Mouse (Mus musculus) limb, embryonic 14.5 days (tissue): ENCODE measurements around the gene Dlk1. TPM values are rescaled to one million over a fixed set of nuclear protein-coding genes. Genes with fewer than 3 reads are reported as not detected.

ENCODE experiments used
- ATAC-seq: fragments of 200-750 bp; cut with Nextera tagmentation; 2 replicates; pipeline ENCODE4 v1.8.0; 2017; ENCODE audit warnings: low read depth, moderate number of reproducible peaks, moderate TSS enrichment; ENCODE audit not compliant: low FRiP score
- DNase-seq: peaks from one replicate; pipeline ENCODE4 v3.0.0-alpha.2; 2015; ENCODE audit warnings: low spot score
- H3K27ac ChIP-seq: fragments of 300-500 bp; sonication (generic); replicated peaks from 2 replicates; pipeline ENCODE4 v1.5.1; 2014; ENCODE audit warnings: low read depth, mild to moderate bottlenecking, low read length, moderate library complexity, mixed read lengths
- H3K27me3 ChIP-seq: fragments of 300-500 bp; sonication (generic); 2 replicates; pipeline ENCODE4 v1.6.1; 2014; ENCODE audit warnings: low read length, mixed read lengths; ENCODE audit not compliant: control insufficient read depth, insufficient read depth
- H3K36me3 ChIP-seq: fragments of 300-500 bp; sonication (generic); 2 replicates; pipeline ENCODE4 v1.6.1; 2014; ENCODE audit warnings: mild to moderate bottlenecking, low read length, moderate library complexity, mixed read lengths; ENCODE audit not compliant: control insufficient read depth, insufficient read depth
- H3K4me1 ChIP-seq: fragments of 300-500 bp; sonication (generic); 2 replicates; pipeline ENCODE4 v1.6.1; 2014; ENCODE audit warnings: antibody characterized with exemption, low read length, mixed read lengths; ENCODE audit not compliant: control insufficient read depth, insufficient read depth
- H3K4me2 ChIP-seq: fragments of 300-500 bp; sonication (generic); replicated peaks from 2 replicates; pipeline ENCODE4 v1.6.1; 2014; ENCODE audit warnings: low read depth, mild to moderate bottlenecking, low read length, moderate library complexity; ENCODE audit not compliant: severe bottlenecking
- H3K4me3 ChIP-seq: fragments of 300-500 bp; sonication (generic); replicated peaks from 2 replicates; pipeline ENCODE4 v1.5.1; 2014; ENCODE audit warnings: low read length
- H3K9ac ChIP-seq: fragments of 300-500 bp; sonication (generic); 2 replicates; pipeline ENCODE4 v1.6.1; 2014; ENCODE audit warnings: mild to moderate bottlenecking, low read depth, low read length, moderate library complexity; ENCODE audit not compliant: severe bottlenecking
- H3K9me3 ChIP-seq: fragments of 300-500 bp; sonication (generic); 2 replicates; pipeline ENCODE4 v1.6.1; 2016; ENCODE audit warnings: low read length; ENCODE audit not compliant: control insufficient read depth
- POLR2A ChIP-seq: fragments of 200-500 bp; IDR thresholded peaks from 2 replicates; pipeline ENCODE4 v1.8.0; 2012; ENCODE audit warnings: inconsistent platforms, mild to moderate bottlenecking, moderate library complexity, borderline replicate concordance; ENCODE audit not compliant: insufficient read depth, insufficient read length; ENCODE audit errors: extremely low read depth
- WGBS: fragments of 180-500 bp; shearing (Covaris S2); extraction: QIAGEN DNeasy Blood & Tissue Kit; methylation state at CpG from one replicate; pipeline ENCODE4 v1.1.7; 2014; 5-methylcytosine and 5-hydroxymethylcytosine counted together
- polyA plus RNA-seq, 2 experiments: library from polyadenylated mRNA; depleted of rRNA in 1 of 2; stranded (reverse) in 1 of 2; unstranded in 1 of 2; fragments of >200 nt; fragmentation: Nextera tagmentation in 1 of 2; extraction: Ambion mirVana in 1 of 2; gene quantifications; 2 replicates each; pipeline versions ENCODE4 v1.2.1 to v1.2.3; 2012 to 2014

The Dlk1 gene
- polyA plus RNA-seq, 2 experiments = 640 to 2,661 TPM

DNA sequence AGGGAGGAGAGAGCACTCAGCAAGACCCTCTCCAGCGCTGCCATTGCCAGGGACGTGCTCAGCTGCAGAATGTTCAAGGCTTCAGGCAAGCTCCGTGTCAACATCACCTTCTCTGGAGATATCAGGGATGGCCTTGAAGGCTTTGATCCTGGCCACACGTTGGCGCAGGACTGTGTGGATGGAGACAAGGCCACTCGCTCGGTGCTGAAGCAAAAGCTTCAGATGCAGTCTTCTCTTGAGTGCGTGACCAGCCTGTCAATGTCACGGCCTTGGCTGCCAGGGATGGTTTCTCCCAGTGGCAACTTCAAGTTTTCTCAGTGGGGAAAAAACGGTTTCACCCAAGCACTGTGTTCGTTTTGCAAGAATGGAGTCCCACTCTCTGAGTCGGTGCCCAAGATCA is 26.6 kb upstream of the Dlk1 start:
- WGBS = 86% methylated on average over 12 of the region's 12 CpGs
- H3K4me1 ChIP-seq = peaks cover 12% of the 10 kb centered on the region

GRCm38 (mm10) chr12:109432475-109433130 is 20.0 kb upstream of the Dlk1 start:
- peaks cover 33% of the 10 kb centered on the region for H3K4me1 ChIP-seq
- DNase-seq = peak; percentile 72
- H3K27ac ChIP-seq = peak overlapping the region; percentile 82
- H3K27me3 ChIP-seq = no peaks in the 10 kb centered on the region
- H3K9me3 ChIP-seq = no peaks in the 10 kb centered on the region
- H3K9ac ChIP-seq = no peak overlapping the region
- peak; percentile 58 for ATAC-seq
- 54% methylated on average over 6 of the region's 6 CpGs for WGBS
- no peak overlapping the region for H3K4me3 ChIP-seq
- no peak overlapping the region for H3K4me2 ChIP-seq
- H3K36me3 ChIP-seq = no peaks in the 10 kb centered on the region
- TF ChIP-seq POLR2A = no peak

More for the DNA sequence above, 26.6 kb upstream of the Dlk1 start:
- Histone ChIP-seq H3K9ac (no peak overlapping the region), H3K9me3 (no peaks in the 10 kb centered on the region), H3K27ac (no peak overlapping the region), H3K36me3 (no peaks in the 10 kb centered on the region), H3K27me3 (no peaks in the 10 kb centered on the region), H3K4me3 (no peak overlapping the region), H3K4me2 (no peak overlapping the region)
- DNase-seq (no peak), ATAC-seq (no peak)
- TF ChIP-seq POLR2A = no peak

- Histone ChIP-seq H3K9ac (peak overlapping the region; percentile 21; the same call in 1 of the 2 replicates), H3K4me1 (peaks cover 63% of the 10 kb centered on the region)
- no peak for TF ChIP-seq POLR2A
Measured at GRCm38 (mm10) chr12:109436367-109436807, 16.2 kb upstream of the Dlk1 start.

GRCm38 (mm10) chr12:109436852-109437251 is 15.8 kb upstream of the Dlk1 start:
- no peaks in the 10 kb centered on the region for H3K27me3 ChIP-seq
- no peak for TF ChIP-seq POLR2A
- H3K9me3 ChIP-seq = no peaks in the 10 kb centered on the region
- peak overlapping the region; percentile 31 for H3K4me2 ChIP-seq
- H3K4me1 ChIP-seq = peaks cover 64% of the 10 kb centered on the region
- no peaks in the 10 kb centered on the region for H3K36me3 ChIP-seq
- no peak overlapping the region for H3K4me3 ChIP-seq
- peak overlapping the region; percentile 21; the same call in 1 of the 2 replicates for H3K9ac ChIP-seq
- peak overlapping the region; percentile 84 for H3K27ac ChIP-seq
- peak; percentile 62 for ATAC-seq
- 15% methylated on average over 12 of the region's 12 CpGs for WGBS
- peak; percentile 74 for DNase-seq

More at GRCm38 (mm10) chr12:109436367-109436807, 16.2 kb upstream of the Dlk1 start:
- Histone ChIP-seq H3K36me3 (no peaks in the 10 kb centered on the region), H3K27ac (peak overlapping the region; percentile 84), H3K4me3 (no peak overlapping the region), H3K4me2 (peak overlapping the region; percentile 31; the same call in 1 of the 2 replicates), H3K9me3 (no peaks in the 10 kb centered on the region), H3K27me3 (no peaks in the 10 kb centered on the region)
- no peak for ATAC-seq
- peak; percentile 58 for DNase-seq
- WGBS = 15% methylated on average over 10 of the region's 10 CpGs

DNA sequence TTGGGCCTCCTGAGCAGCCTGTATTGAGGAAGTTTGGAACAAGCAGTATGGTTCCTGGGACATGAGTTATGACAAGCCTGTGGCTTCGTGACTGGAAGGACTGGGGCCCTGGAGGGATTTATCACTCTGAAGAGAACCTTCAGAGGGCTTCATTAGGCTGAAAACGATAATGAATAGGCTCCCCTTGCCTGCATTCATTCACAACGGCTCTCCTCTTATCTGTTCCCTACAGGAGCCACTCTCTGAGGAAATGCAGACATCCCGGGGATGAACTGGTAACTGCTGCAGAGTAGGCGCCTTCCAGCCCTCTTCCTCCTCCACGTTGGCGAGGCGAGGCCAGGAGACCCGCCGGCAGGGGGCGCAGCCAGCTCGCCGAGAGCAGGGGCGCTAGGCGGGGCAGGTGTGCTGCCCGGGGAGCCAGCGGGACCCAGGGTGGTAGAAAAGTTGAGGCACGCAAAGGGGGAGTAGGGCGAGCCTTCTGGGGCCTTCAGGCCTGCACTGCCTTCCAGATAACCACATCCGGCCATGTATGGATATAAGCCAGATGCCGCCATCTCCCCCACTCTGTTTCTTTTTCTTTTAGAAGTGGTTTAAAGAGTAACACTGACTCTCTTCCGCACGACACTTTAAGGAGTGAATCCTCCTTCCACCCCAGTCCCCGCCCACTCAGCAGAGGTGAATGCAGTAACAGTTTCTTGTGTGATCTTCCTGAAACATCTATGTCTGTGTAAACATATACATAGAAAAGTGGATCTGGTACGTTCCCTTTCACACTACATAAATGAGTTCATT is 14.9 kb upstream of the Dlk1 start:
- Histone ChIP-seq H3K9me3 (no peaks in the 10 kb centered on the region), H3K27ac (peak overlapping the region; percentile 84), H3K4me2 (peak overlapping the region; percentile 31), H3K9ac (no peak overlapping the region), H3K4me3 (0 out of 2 replicates have a peak overlapping the region, but pooled peaks have one; percentile 5), H3K27me3 (no peaks in the 10 kb centered on the region), H3K4me1 (peaks cover 64% of the 10 kb centered on the region), H3K36me3 (no peaks in the 10 kb centered on the region)
- 9% methylated on average over 25 of the region's 25 CpGs for WGBS
- DNase-seq (peak; percentile 80), ATAC-seq (peak; percentile 52)
- TF ChIP-seq POLR2A = no peak
